Mouse (Mus musculus) ES-Bruce4 (cell line): Measurements from ENCODE around the gene Cpeb2.

Source experiments
- CTCF ChIP-seq: IDR thresholded peaks from one replicate; pipeline ENCODE4 v1.8.1; 2011; ENCODE audit warnings: low read depth, low read length
- POLR2A ChIP-seq: IDR thresholded peaks from one replicate; pipeline ENCODE4 v1.8.1; 2011; ENCODE audit warnings: low read length; ENCODE audit not compliant: insufficient read depth

- TF ChIP-seq POLR2A, result no peak
- TF ChIP-seq CTCF, result no peak
These were observed 9.6 kb upstream of the Cpeb2 start for GRCm38 (mm10) chr5:43223359-43223758.
